Mouse (Mus musculus) embryonic fibroblast, embryonic 13.5 days (primary cell): ENCODE results near the gene Gpr19.

ENCODE experiments used
- CTCF ChIP-seq: IDR thresholded peaks from 2 replicates; pipeline ENCODE4 v1.5.1; 2011; ENCODE audit warnings: mild to moderate bottlenecking, control low read depth, low read length, moderate library complexity, borderline replicate concordance; ENCODE audit not compliant: insufficient read depth
- POLR2A ChIP-seq: IDR thresholded peaks from 2 replicates; pipeline ENCODE4 v1.6.1; 2011; ENCODE audit warnings: low read depth, mild to moderate bottlenecking, control low read depth, low read length, moderate library complexity

DNA sequence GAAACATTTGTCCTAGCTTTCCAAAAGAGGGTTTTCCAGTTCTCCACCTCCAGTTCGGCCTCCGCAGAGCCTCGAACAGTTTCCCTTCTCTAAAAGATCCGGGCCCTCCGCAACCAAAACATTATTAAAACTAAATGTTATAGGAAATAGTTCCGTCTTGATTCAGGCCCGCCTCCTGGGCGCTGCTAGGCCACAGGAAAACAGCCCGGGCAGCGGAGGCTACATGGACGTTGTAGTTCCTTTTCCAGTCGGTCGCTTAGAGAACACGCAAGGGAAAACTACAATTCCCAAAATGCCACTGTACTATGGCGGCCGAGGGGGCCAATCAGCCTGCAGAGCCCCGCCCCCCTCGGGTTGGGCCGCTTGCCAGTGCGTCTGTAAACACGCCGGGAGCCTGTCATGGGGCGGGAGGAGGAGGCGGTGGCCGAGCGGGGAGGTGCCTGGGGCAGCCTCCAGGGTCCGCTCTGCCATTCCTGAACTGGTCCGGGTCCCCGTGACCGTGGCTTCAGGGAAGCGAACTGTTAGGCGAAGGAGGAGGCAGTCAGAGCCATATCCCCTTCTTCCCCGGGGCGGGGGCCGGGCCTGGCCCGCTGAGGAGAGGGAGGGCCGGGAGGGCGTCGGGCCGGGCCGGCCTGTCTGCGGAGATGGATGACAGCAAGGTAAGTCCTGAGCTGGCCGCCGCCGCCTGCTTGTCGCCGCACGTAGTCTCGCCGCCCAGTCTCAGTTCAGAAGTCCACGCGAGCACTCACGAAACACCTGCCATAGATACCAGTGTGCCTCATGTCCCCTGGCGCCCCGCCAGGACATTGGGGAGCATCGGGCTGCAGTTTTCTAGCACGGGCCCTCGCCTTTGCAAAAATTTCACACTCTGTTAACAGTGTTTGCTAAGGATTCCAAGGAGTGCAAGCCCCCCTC lies 68.3 kb downstream of the Gpr19 start, which contains the start of gene Crebl2:
- peak; percentile 66 for TF ChIP-seq POLR2A
- TF ChIP-seq CTCF: no peak
